Mouse (Mus musculus): ENCODE results near the gene Dlx2.

Gene Dlx2
- long read RNA-seq, experiment 1, result 0 reads
- long read RNA-seq, experiment 2, result 0 reads

DNA sequence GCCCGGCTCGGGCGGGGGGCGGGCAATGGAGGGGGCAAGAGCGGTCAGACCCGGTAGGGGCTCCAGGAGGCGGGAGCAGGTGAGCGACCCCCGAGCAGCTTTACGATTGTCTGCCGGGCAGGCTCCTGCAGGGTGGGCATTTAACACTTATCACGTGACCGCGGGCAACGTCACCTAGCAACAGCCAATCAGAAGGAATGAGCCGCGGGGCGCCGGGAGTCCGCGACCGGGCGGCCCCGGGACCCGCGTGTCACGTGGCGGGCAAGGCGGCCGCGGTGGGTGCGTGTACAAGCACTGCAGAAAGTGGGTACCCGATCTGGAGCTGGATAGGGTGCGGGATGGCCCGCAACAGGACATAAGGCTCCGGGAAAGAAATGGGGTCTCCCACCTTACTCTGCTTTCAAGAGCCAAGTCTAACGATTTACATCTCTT is at the start of gene Dlx2:
Gene Dlx2, minus strand, starts transcription at position 115 of the 432 bp plus-strand sequence.
- intact Hi-C loops (cut with DNase I), result loop anchor here (5.0 to 10.0 kb wide), 3 partner anchors 94 to 1728 kb away; partner anchors contain the start of genes Metap1d and Sp9

- intact Hi-C loops (cut with DNase I), result loop anchor here (10.0 kb wide), 1 partner anchor 360 kb away; no protein-coding TSS in a partner anchor
These were observed 47.9 kb upstream of the Dlx2 start for GRCm38 (mm10) chr2:71594466-71594865.

DNA sequence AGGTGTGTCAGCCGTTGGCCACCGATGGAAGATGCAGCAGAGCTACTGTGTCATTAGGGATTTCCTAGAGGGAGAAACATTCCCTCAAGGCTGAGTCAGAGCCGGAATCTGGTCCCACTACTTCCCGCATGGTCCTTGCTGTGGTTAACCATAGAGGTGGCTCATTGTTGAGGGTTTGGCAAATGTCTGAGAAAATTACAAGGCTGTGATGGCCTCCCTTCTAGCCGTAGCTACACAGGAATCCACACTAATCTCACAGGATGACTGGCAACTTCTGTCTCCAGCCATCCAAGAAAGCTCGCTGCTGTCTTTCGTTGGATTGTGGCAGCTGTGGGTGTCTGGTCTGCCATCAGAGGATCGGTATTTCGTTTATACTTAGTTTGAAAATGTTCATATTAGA is 42.6 kb upstream of the Dlx2 start:
- intact Hi-C loops (cut with DNase I), result no loop called here

DNA sequence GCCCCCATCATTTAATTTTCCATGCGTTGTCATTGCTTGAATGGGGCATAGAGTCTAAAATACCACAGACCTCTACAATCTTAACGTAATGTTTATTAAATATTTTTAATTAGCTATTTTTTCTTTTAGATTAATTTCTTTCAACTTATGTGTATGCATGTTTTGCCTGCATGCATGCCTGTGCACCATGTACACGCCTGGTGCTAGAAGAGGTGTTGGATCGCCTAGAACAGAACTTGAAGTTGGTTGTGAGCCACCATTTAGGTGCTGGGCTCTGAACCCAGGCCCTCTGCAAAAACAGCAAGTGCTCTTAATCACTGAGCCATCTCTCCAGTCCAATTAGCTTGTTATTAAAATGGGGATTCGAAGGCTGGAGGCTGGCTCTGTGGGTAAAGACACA is 34.9 kb upstream of the Dlx2 start:
- intact Hi-C loops (cut with DNase I), result no loop called here

GRCm38 (mm10) chr2:71580632-71581466 is 34.3 kb upstream of the Dlx2 start:
- intact Hi-C loops (cut with DNase I), result no loop called here

DNA sequence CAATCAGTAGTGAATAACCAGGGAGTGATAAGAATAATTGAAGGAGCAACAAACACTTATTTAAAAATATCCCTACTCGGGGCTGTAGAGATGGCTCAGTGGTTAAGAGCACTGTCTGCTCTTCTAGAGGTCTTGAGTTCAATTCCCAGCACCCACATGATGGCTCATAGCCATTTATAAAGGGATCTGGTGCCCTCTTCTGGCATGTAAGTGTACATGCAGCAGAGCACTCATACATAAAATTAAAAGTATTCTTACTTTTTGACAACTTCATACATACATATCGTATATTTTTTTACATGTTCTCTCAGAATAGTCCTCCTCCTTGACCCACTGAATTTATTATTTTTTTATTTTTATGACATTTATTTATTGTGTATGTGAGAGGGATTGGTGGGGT is 30.5 kb upstream of the Dlx2 start:
- intact Hi-C loops (cut with DNase I), result no loop called here

- intact Hi-C loops (cut with DNase I), result no loop called here
These were observed 27.2 kb upstream of the Dlx2 start for GRCm38 (mm10) chr2:71573736-71574135.

GRCm38 (mm10) chr2:71566466-71566865 is 19.9 kb upstream of the Dlx2 start:
- intact Hi-C loops (cut with DNase I), result no loop called here

- intact Hi-C loops (cut with DNase I), result loop anchor here (10.0 kb wide), 1 partner anchor 301 kb away; no protein-coding TSS in a partner anchor
These were observed 9.5 kb upstream of the Dlx2 start for GRCm38 (mm10) chr2:71556071-71556470.

DNA sequence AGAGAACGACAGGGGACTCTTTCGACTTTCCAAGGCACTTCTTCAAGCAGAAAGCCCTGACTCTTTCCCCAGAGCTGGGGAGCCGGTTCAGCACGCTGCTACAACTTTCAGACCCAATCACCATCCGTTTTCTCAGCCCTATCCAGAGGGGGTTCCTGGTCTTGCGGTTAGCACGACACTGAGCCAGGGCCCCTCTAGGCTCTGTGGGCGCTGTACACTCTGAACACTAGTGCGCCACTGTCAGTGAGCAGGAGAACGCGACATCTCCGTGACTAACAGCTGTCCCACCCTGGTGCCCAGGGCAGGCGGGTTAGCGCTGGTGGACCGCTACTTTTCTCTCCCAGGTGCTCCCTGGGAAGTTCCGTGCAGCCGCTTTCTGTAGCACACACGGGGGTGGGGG is 5.2 kb upstream of the Dlx2 start:
- intact Hi-C loops (cut with DNase I), result loop anchor here (10.0 kb wide), 1 partner anchor 297 kb away; no protein-coding TSS in a partner anchor

- intact Hi-C loops (cut with DNase I), result loop anchor here (10.0 kb wide), 1 partner anchor 296 kb away; no protein-coding TSS in a partner anchor
These were observed 3.8 kb upstream of the Dlx2 start for GRCm38 (mm10) chr2:71550330-71550729.

DNA sequence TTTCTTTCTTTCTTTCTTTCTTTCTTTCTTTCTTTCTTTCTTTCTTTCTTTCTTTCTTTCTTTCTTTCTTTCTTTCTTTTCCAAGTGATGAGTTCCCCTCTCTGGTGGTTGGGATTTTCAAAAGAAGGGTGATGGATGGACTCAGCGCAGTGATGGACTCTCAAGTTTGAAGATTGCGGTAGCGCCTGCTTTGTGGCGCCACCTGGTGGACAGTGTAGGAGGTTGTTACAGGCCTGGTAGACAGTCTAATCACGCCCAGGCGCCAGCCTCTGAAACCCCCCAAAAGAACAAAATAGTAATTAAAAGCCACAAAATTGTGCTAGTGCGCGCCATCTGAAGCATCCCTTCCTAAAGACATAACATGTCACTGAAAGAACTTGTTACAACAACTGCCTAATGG is 1.3 kb upstream of the Dlx2 start:
- intact Hi-C loops (cut with DNase I), result loop anchor here (5.0 to 10.0 kb wide), 3 partner anchors 96 to 1727 kb away; partner anchors contain the start of genes Metap1d and Sp9

DNA sequence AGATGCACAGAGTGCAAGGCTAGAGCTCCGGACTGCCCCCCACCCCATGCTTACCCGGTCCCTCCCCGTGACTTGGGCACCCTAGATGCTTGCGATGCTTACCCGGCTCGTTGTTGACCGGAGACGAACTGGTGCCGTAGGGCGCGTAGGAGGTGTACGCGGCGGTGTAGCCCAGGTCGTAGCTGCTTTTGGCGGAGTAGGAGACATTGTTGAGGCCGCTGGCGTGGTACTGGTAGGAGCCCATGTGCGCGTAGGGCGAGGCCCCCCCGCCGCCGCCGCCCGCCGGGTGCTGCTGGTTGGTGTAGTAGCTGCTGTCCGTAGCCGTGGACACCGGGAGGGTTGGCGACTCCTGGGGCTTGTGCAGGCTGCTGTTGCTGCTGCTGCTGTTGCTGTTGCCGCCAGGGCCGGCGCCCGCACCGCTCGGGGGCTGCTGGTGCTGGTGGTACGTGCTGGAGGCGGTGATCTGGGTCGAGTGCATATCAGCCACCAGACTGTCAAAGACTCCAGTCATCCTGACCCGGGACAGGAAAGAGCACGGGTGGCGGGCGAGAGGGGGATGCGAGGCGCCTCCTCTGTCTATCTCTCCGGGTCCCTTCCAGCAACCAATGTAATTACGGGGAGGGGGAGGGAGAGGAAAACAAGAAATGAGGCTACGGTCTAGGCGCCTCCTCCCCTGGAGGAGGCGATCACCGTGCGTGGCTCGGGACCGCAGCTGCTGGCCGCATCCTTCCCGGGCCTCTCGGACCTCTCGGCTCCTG is 493 bp downstream of the Dlx2 start:
- intact Hi-C loops (cut with DNase I), result loop anchor here (5.0 to 10.0 kb wide), 3 partner anchors 94 to 1729 kb away; partner anchors contain the start of genes Metap1d and Sp9

DNA sequence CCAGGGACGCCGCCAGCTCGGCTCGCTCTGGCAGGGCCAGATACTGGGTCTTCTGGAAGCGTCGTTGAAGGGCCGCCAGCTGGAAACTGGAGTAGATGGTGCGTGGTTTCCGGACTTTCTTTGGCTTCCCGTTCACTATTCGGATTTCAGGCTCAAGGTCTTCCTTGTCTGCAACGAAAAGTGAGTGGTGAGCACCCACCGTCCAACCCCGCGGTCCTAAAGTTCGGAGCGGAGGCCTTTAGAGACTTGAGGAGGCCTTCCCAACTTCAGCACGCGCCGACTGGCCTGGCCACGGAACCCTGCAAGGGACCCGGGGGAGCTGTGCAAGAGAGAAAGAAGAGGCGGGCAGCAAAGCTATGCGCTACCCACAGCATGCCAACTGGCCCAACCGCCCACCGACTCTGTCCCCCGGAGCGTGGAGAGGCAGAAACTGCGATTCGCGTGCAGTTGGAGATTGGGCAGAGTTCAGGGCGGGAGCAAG is 1.1 kb downstream of the Dlx2 start:
- intact Hi-C loops (cut with DNase I), result loop anchor here (5.0 to 10.0 kb wide), 3 partner anchors 93 to 1729 kb away; partner anchors contain the start of genes Metap1d and Sp9

DNA sequence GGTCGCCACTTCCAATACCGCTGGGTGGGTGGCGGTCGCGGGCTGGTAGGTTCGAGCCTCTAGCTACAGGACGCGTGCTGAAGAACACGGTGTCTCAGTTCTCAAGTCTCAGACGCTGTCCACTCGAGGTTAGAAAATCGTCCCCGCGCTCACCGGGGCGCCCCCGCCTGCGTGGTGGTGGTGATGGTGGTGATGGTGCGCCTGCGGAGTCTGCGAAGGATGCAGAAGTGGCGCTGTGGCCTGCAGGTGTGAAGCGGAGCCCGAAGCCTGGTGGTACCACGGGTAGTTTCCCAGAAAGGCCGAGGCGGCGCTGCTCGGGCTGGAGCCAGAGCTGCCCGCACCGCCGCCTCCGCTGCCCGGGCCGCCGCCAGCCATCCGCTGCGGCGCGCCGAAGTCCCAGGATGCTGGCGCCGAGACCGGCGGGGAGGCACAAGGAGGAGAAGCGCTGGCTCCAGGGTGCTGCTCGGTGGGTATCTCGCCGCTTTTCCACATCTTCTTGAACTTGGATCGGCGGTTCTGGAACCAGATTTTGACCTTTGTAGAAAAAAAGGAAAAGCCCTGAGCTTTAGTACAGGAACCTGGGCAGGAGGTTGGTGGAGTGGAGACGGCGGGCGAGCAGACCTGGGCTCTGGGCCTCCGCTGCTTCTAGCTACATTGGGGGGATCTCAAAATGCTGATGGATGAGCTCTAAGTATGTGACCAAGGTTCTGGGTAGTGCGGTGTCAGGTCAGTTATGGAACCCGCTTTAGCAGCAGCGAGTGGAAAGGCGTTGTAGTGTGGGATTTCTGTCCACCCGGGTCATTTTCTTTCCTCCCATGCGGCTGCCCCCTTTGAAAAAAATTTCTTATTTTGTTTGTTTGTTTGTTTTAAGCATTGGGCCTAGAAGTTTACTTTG is 1.9 kb downstream of the Dlx2 start:
- intact Hi-C loops (cut with DNase I), result loop anchor here (5.0 to 10.0 kb wide), 3 partner anchors 92 to 1730 kb away; partner anchors contain the start of genes Metap1d and Sp9

DNA sequence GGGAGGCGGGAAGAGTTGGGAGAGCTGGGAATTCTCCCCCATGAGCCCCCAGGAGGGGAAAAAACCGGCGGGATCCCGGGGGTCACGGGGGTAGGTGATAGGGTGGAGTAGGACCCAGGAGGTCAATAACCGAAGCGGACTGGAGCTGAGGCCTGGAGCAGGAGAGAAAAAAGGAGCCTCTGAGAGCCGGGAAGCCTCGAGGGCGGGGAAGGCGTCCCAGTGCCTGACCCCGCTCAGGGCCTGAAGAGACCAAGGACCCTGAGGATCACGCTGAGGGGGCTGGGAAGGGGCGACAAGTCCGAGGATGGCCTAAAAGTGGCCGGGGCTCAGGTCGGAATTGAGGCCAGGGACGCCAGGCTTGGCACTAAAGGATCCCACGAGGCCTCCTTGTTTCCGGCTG is 2.6 kb downstream of the Dlx2 start:
- intact Hi-C loops (cut with DNase I), result loop anchor here (10.0 kb wide), 1 partner anchor 1731 kb away; the partner anchor contains the start of gene Sp9

- intact Hi-C loops (cut with DNase I), result loop anchor here (10.0 kb wide), 1 partner anchor 1731 kb away; the partner anchor contains the start of gene Sp9
These were observed 3.0 kb downstream of the Dlx2 start for GRCm38 (mm10) chr2:71543531-71543930.

- intact Hi-C loops (cut with DNase I), result loop anchor here (10.0 kb wide), 1 partner anchor 1732 kb away; the partner anchor contains the start of gene Sp9
These were observed 3.7 kb downstream of the Dlx2 start for GRCm38 (mm10) chr2:71542816-71543301.

GRCm38 (mm10) chr2:71542227-71542815 is 4.2 kb downstream of the Dlx2 start:
- intact Hi-C loops (cut with DNase I), result loop anchor here (10.0 kb wide), 1 partner anchor 1732 kb away; the partner anchor contains the start of gene Sp9
